Mouse (Mus musculus): ENCODE data around the gene Phex.

- TF ChIP-seq POLR2A (IDR thresholded peaks at IDR 0.05; ENCODE audit: low read depth, low read length) (no peak), CTCF (IDR thresholded peaks at IDR 0.05; ENCODE audit: extremely low read depth, insufficient read depth, insufficient read length, insufficient replicate concordance) (no peak)
Measured at GRCm38 (mm10) chrX:157329821-157330220, 85.3 kb downstream of the Phex start.

All from spleen, adult 2 months (tissue).